Mouse (Mus musculus): ENCODE results near the gene Taf1c.

The Taf1c gene

GRCm38 (mm10) chr8:119623061-119623460 is 18.0 kb upstream of the Taf1c start:
- peak; percentile 81 for DNase-seq

GRCm38 (mm10) chr8:119622555-119622954 is 17.5 kb upstream of the Taf1c start:
- no peak for DNase-seq

- DNase-seq = peak; percentile 93
These were observed 15.9 kb upstream of the Taf1c start for GRCm38 (mm10) chr8:119620848-119621465.

- no peak for DNase-seq
These were observed 15.3 kb upstream of the Taf1c start for GRCm38 (mm10) chr8:119620116-119620840.

- DNase-seq = no peak
These were observed 13.9 kb upstream of the Taf1c start for GRCm38 (mm10) chr8:119618887-119619286.

- DNase-seq = peak; percentile 97
These were observed 12.6 kb upstream of the Taf1c start for GRCm38 (mm10) chr8:119617586-119617985.

- DNase-seq = peak; percentile 90
These were observed 11.8 kb upstream of the Taf1c start for GRCm38 (mm10) chr8:119616811-119617210.

- peak; percentile 75 for DNase-seq
These were observed 11.3 kb upstream of the Taf1c start for GRCm38 (mm10) chr8:119616358-119616757.

GRCm38 (mm10) chr8:119615096-119615495 is 10.1 kb upstream of the Taf1c start:
- peak; percentile 82 for DNase-seq

- DNase-seq = peak; percentile 86
These were observed 7.4 kb upstream of the Taf1c start, which contains the start of gene Adad2 for GRCm38 (mm10) chr8:119612471-119612870. TSS of gene Adad2 (plus strand) at chr8:119612747.

- DNase-seq = no peak
These were observed 1.2 kb upstream of the Taf1c start for GRCm38 (mm10) chr8:119606224-119606623.

GRCm38 (mm10) chr8:119604398-119604803 is 621 bp downstream of the Taf1c start:
- DNase-seq = peak; percentile 90

- peak; percentile 83 for DNase-seq
These were observed 1.3 kb downstream of the Taf1c start for GRCm38 (mm10) chr8:119603771-119604170.

- DNase-seq = no peak
These were observed 13.6 kb downstream of the Taf1c start for GRCm38 (mm10) chr8:119591456-119591855.

GRCm38 (mm10) chr8:119590348-119590747 is 14.7 kb downstream of the Taf1c start:
- DNase-seq = no peak

GRCm38 (mm10) chr8:119588844-119589243 is 16.2 kb downstream of the Taf1c start:
- no peak for DNase-seq

- DNase-seq = no peak
These were observed 16.7 kb downstream of the Taf1c start for GRCm38 (mm10) chr8:119588321-119588720.

- peak; percentile 82 for DNase-seq
These were observed 19.1 kb downstream of the Taf1c start for GRCm38 (mm10) chr8:119585901-119586300.

GRCm38 (mm10) chr8:119580441-119581161 is 24.4 kb downstream of the Taf1c start:
- DNase-seq = no peak

- no peak for DNase-seq
These were observed 25.9 kb downstream of the Taf1c start for GRCm38 (mm10) chr8:119579096-119579495.

GRCm38 (mm10) chr8:119575366-119575726 is 29.7 kb downstream of the Taf1c start:
- DNase-seq = no peak

- DNase-seq = peak; percentile 99
These were observed 30.3 kb downstream of the Taf1c start, which contains the start of the genes Hsdl1 and Dnaaf1 for GRCm38 (mm10) chr8:119574437-119575365. TSS of gene Hsdl1 (minus strand) at chr8:119575183. TSS of gene Dnaaf1 (plus strand) at chr8:119575235.
